Mouse (Mus musculus) colon, adult 2 months (tissue): ENCODE results near the gene Arid2. TPM values are rescaled to one million over a fixed set of nuclear protein-coding genes. Genes with fewer than 3 reads are reported as not detected.

Experiments
- polyA plus RNA-seq: library from polyadenylated mRNA; depleted of rRNA; stranded (reverse); fragments of >200 nt; gene quantifications from 2 replicates; pipeline ENCODE4 v1.2.3, GENCODE M21; 2012; rRNA removed

Gene Arid2
- polyA plus RNA-seq = 10.7 and 11.1 TPM in 2 replicates

DNA sequence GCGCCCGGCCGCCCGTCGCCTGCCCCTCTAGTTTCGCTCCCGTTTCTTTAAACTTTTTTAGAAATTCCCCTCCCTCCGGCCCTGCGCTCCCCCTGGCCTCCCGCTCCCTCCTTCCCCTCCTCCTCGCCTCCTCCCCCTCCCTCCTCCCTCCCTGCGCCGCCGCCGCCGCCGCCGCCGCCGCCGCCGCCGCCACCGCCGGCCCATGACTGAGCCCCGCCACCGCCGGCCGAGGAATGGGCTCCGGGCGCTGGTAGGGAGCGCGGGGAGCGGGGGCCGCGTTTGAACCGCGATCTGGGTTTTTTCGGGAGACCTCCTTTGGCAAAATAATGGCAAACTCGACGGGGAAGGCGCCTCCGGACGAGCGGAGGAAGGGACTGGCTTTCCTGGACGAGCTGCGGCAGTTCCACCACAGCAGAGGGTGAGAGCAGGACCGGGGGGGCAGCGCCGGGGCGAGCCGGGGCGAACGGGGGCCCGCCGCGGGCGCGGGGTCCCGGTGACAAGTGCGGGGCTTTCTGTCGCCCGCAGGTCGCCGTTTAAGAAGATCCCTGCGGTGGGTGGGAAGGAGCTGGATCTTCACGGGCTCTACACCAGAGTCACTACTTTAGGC is at the start of gene Arid2:
Gene Arid2, plus strand, starts transcription at position 150 of the 607 bp plus-strand sequence.

Other genes with a start within 250 kb of the Arid2 start
- gene Scaf11, start 173.3 kb downstream of the Arid2 start, polyA plus RNA-seq = 17.1 and 17.6 TPM in 2 replicates